Mouse (Mus musculus): ENCODE measurements around the gene Mum1l1. TPM values are rescaled to one million over a fixed set of nuclear protein-coding genes. Genes with fewer than 3 reads are reported as not detected.
"Not testable (repeated sequence)": the region's sequence is repeated elsewhere in the genome, so short reads cannot be mapped to it uniquely, and the experiment has no call there.

The Mum1l1 gene
- 1.9 and 3.0 TPM in 2 replicates for polyA plus RNA-seq (2012; rRNA removed)

DNA sequence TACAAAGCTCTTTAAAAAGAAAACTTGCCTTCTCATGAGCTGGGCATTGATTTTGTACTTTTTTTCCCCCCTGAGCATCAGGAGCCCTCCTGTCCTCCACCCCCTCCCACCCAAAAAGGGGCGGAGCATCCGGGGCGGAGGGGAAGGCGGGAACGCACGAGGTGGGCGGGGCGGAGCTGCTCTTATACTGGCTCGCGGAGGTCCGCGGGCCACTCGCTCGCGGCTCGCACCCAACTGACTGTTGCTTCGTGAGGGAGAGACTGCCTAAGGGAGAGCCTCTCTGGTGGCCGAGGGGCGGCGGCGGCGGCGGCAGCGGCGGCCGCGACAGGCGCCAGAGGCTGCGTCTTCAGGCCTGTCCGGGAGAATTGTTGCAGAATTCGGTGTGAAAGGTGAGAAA, at the start of gene Mum1l1:
Mum1l1 (plus strand) TSS at position 214 of the 397 bp plus-strand sequence.
- peak; percentile 3 to 34 for DNase-seq (ENCODE audit: extremely low spot score in 1 of 2, low spot score in 1 of 2)

- no peak for DNase-seq (ENCODE audit: extremely low spot score in 1 of 2, low spot score in 1 of 2)
Observed at GRCm38 (mm10) chrX:139178928-139179327, 30.9 kb upstream of the Mum1l1 start, which contains the start of gene 4933428M09Rik. Gene 4933428M09Rik, plus strand, starts transcription at chrX:139179228.

GRCm38 (mm10) chrX:139191506-139191905, 18.3 kb upstream of the Mum1l1 start:
- not testable (repeated sequence) for DNase-seq (ENCODE audit: extremely low spot score in 1 of 2, low spot score in 1 of 2)

DNA sequence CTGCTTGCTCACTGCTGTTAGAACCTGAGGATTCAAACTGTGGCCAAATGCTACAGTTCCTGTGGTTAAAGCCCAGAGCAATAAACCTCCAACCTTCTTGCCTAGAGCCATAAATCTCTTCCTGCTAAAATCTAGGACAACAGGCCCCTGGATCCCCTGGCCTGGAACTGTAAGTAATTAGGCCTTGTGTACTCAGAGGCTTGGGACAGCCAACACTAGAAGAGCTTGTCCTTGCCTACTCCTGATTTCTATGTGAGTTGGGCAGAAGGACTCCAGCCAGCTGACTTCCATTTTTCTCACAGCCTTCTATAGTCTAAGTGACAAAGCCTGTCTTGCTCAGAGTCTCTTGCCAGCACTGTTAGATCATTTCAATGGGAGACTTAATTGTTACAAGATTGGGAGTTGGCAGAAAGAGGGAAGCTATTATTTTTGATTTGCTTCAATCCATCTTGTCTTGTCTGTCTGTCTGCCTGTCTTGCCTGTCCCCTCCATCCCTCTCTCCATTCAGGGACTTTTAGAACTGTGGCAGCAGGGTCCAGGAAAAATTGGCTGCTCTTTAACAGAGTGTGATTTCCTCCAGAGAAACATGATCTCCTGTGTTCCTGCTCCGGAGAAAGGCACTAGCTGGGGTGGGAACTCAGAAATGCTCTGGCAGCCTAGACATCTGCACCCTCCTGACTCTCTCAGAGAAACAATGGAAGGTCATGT, 15.1 kb upstream of the Mum1l1 start:
- DNase-seq (ENCODE audit: extremely low spot score in 1 of 2, low spot score in 1 of 2): no peak

DNA sequence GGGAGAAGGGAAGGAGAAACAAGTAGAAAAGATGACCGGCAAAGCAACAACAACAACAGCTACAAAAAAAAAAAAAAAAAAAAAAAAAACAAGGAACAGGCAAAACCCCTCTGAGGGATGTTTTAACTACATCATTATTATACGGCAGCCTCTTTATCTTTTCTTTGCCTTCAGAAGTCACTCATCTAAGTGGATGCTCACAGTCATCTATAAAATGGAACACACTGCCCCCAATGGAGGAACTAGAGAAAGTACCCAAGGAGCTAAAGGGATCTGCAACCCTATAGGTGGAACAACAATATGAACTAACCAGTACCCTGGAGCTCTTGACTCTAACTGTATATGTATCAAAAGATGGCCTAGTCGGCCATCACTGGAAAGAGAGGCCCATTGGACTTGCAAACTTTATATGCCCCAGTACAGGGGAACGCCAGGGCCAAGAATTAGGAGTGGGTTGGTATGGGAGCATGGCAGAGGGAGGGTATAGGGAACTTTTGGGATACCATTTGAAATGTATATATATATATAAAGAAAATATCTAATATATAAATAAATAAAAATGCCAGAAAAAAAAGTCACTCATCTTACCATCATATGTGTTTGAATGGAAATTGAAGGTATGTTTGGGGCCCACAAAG, 532 bp upstream of the Mum1l1 start:
- not testable (repeated sequence) for DNase-seq (ENCODE audit: extremely low spot score in 1 of 2, low spot score in 1 of 2)

DNA sequence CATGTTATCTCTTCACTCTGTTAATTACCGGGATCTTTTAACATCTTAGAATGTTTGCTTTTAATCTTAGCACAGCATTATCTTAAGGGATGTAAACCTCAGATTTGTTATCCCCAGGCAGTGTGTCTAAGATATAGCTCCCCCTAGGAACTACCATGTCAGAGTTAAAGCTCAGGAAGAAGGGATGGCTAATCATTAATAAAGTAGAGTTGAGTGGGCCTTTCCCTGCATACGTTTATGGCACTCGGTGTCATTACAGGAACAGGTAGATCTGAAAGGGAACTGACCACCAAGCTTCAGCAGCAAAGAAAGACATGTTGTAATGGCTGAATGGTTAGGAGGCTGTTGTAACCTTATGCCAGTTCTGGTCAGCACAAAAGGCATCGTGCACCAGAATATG, 4.9 kb downstream of the Mum1l1 start:
- DNase-seq (ENCODE audit: extremely low spot score in 1 of 2, low spot score in 1 of 2): no peak

- DNase-seq (ENCODE audit: extremely low spot score in 1 of 2, low spot score in 1 of 2): no peak
Observed at GRCm38 (mm10) chrX:139216409-139216808, 6.6 kb downstream of the Mum1l1 start.

DNA sequence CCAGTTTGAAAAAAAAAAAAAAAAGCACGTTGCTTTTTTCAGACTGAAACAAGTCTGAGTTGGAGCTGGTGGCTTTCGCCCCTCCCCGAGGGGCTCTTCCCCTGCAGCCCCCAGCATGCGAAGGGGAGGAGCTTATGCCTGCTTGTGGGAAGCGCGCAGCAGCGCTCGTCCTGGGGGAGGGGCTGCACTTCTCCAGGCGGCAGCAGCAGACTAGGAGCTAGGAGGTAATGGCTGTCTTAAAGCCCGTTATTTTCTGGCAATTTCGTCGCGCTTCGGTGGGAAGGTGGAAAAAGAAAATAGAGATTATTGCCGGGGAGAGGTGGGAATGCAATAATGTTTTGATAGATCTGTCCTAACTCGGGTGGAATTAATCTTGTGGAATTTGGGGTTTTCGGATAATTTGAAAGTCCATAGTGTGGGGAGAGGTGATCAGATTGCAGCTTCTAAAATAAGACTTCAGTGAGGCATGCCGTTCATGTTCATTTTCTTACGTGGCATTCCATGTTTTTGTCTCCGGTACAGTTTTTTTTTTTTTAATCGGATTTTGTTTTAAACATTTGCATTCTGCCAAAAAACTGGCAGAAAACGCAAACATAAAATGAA, 7.2 kb downstream of the Mum1l1 start:
- DNase-seq (ENCODE audit: extremely low spot score in 1 of 2, low spot score in 1 of 2): peak; percentile 3 to 34

- DNase-seq (ENCODE audit: extremely low spot score in 1 of 2, low spot score in 1 of 2): no peak
Observed at GRCm38 (mm10) chrX:139217776-139218175, 7.9 kb downstream of the Mum1l1 start.

DNA sequence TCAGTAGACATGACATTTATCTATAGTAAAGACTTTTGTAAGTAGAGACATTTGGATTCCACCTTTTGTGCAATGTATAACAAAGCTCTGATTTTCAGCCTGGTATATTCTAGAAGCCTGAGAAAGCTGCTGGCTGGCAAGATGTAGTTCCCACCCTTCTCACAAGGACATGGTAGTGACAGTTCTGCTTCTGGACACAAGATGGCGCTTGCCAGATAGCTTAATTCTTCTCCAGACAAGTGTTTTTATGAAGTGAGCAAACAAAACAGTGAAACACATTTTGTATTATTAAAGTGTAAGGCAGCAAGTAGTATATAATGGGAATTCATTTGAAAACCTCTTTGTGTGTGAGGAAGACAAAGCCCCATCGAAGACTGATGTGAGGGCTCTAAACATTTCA, 9.2 kb downstream of the Mum1l1 start:
- DNase-seq (ENCODE audit: extremely low spot score in 1 of 2, low spot score in 1 of 2): peak; percentile 8 to 64

- DNase-seq (ENCODE audit: extremely low spot score in 1 of 2, low spot score in 1 of 2): no peak
Observed at GRCm38 (mm10) chrX:139220830-139221229, 11.0 kb downstream of the Mum1l1 start.

- no peak for DNase-seq (ENCODE audit: extremely low spot score in 1 of 2, low spot score in 1 of 2)
Observed at GRCm38 (mm10) chrX:139221893-139222292, 12.1 kb downstream of the Mum1l1 start.

DNA sequence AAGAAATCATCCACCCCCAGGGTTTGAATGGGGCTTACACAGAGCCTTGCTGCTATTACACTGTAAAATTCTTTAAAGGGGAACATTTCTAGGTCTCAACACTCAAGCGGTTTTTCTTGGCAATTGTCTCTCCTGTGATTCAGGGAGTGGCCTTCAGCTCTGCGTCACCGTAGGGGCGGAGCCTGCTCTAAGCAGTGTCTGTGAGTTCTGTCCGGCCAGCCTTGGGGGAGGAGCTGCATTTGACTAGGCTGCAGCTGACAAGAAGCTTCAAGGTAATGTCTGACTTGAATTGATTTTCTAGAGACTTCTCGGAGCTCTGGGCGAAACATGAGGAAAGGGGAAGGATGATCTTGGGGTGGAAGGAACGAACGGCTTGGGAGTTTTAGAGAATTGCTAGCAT, 21.3 kb downstream of the Mum1l1 start:
- DNase-seq (ENCODE audit: extremely low spot score in 1 of 2, low spot score in 1 of 2): peak in 1 of 2 experiments; percentile 11

- DNase-seq (ENCODE audit: extremely low spot score in 1 of 2, low spot score in 1 of 2): no peak
Observed at GRCm38 (mm10) chrX:139247294-139247693, 37.5 kb downstream of the Mum1l1 start.

DNA sequence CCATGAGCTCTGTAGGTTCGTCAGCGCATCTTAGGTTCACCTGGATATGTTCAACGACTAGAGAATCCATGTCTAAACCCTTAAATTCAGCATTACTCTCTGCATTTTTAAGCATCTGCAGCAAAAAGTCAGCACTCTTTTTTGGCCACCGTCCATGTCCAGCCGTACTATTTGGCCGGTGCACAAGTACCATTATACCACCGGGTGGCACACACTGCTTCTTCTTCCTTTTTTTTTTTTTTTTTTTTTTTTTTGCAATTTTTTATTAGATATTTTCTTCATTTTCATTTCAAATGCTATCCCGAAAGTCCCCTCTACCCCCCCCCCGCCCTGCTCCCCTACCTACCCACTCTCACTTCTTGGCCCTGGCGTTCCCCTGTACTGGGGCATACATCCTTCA, 47.2 kb downstream of the Mum1l1 start:
- DNase-seq (ENCODE audit: extremely low spot score in 1 of 2, low spot score in 1 of 2): no peak

DNA sequence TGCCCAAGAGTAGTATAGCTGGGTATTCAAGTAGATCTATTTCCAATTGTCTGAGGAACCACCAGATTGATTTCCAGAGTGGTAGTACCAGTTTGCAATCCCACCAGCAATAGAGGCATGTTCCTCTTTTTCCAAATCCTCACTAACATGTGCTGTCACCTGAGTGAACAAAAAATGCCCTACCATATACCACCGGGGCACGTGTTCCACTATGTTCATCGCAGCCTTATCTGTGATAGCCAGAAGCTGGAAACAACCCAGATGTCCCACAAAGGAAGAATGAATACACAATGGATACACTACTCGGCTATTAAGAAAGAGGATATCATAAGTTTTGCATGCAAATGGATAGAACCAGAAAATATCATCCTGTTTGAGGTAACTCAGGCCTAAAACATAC, 72.1 kb downstream of the Mum1l1 start:
- no peak for DNase-seq (ENCODE audit: extremely low spot score in 1 of 2, low spot score in 1 of 2)

Other genes starting within 250 kb of the Mum1l1 start
- gene Serpina7, start 124.8 kb upstream of the Mum1l1 start, polyA plus RNA-seq (2012; rRNA removed): not detected in 2 replicates
- gene 4930513O06Rik, start 123.8 kb upstream of the Mum1l1 start, polyA plus RNA-seq (2012; rRNA removed): not detected in 2 replicates
- gene 4933428M09Rik, start 30.8 kb upstream of the Mum1l1 start, polyA plus RNA-seq (2012; rRNA removed): not detected in 2 replicates
- 0.12 and 1.1 TPM in 2 replicates for gene Trap1a, start 123.6 kb downstream of the Mum1l1 start, polyA plus RNA-seq (2012; rRNA removed)

All from frontal cortex, adult 2 months (tissue).